In the genomic region with DNA sequence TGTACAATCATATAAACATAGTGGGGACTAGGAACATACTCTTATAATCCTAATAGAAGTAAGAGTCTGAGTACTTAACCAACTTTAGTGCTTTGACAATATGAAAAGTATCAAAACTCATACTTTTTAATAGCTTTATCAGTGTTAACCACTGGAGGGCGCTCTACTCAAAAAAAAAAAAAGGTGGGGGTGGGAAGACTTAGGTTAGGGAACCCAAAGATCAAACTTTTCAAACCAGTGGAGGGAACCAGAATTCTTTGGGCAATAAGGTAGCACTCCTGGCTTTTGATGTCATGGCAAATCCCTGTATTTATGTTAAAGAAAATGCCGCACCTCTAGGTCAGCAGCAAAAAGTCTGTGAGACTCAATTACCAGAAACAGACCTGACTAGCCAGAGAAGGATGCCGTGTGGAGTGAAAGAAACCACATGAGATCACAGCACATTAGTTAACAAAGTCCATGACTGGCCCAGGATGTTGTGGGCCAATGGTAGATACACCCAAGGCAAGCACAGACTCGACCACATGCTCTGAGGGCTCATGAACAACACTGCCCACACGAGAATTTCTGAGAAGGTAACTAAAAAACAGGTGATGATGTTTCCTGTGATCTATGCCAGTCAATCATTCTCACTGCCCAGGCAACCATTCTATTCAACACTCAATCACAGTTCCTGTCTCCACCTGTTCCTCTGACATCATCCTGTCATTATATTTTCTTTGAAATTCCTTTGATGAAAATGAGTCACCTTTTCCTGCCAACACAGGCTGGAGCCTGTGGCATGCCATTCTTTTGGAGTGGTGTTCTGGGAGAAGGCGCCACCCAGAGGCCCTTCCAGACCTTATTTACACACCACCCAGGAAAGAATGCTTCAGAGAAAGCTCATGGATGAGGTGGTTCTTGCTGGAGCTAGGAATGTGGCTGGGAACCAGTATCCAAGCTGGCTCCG, we compare ENCODE assay signal across 7 mouse cellular contexts.
DNase-seq lines count a peak whose midpoint lies in the region; ATAC-seq and TF ChIP-seq lines count a peak whose summit lies in the region.

No protein-coding gene starts in this region.

- ATAC-seq in heart, embryonic 15.5 days (replicated peaks; ENCODE audit: insufficient number of reproducible peaks, insufficient read depth, low FRiP score, low read depth) = no peak
- peak; percentile 21; the same call in 1 of the 2 replicates for ATAC-seq in limb, embryonic 14.5 days (ENCODE audit: low FRiP score, low read depth)
- ATAC-seq in stomach, embryonic 15.5 days (ENCODE audit: insufficient read depth, low FRiP score, low read depth) = peak; percentile 70

- H3K4me1 ChIP-seq in bone marrow, adult 2 months (ENCODE audit: control insufficient read depth, insufficient read depth, low read length) = no peaks in the 10 kb centered on the region
- peaks cover 37% of the 10 kb centered on the region for H3K4me1 ChIP-seq in heart, embryonic 15.5 days (replicated peaks)
- peaks cover 29% of the 10 kb centered on the region for H3K4me1 ChIP-seq in limb, embryonic 14.5 days (ENCODE audit: control insufficient read depth, insufficient read depth, low read length)
- peaks cover 16% of the 10 kb centered on the region for H3K4me1 ChIP-seq in stomach, embryonic 15.5 days

- no peak for TF ChIP-seq POLR2A in bone marrow, adult 2 months (IDR thresholded peaks at IDR 0.05; ENCODE audit: borderline replicate concordance, control insufficient read depth, low read depth, low read length)
- no peak for TF ChIP-seq POLR2A in limb, embryonic 14.5 days (IDR thresholded peaks at IDR 0.05; ENCODE audit: borderline replicate concordance, extremely low read depth, insufficient read depth, insufficient read length)

- H3K9ac ChIP-seq in heart, embryonic 15.5 days = no peak overlapping the region
- no peak overlapping the region for H3K9ac ChIP-seq in limb, embryonic 14.5 days (ENCODE audit: low read depth, low read length, severe bottlenecking)
- H3K9ac ChIP-seq in stomach, embryonic 15.5 days = no peak overlapping the region

- 45% methylated on average over 7 of the region's 7 CpGs for WGBS in bone marrow, adult 2 months
- 25% methylated on average over 7 of the region's 7 CpGs for WGBS in heart, embryonic 15.5 days
- 26% methylated on average over 7 of the region's 7 CpGs for WGBS in limb, embryonic 14.5 days
- 21% methylated on average over 7 of the region's 7 CpGs for WGBS in stomach, embryonic 15.5 days

- no peaks in the 10 kb centered on the region for H3K36me3 ChIP-seq in heart, embryonic 15.5 days
- no peaks in the 10 kb centered on the region for H3K36me3 ChIP-seq in limb, embryonic 14.5 days (ENCODE audit: control insufficient read depth, insufficient read depth, low read length)
- no peaks in the 10 kb centered on the region for H3K36me3 ChIP-seq in stomach, embryonic 15.5 days

- H3K27ac ChIP-seq in bone marrow, adult 2 months (ENCODE audit: control insufficient read depth, insufficient read depth, low read depth, low read length, poor library complexity) = no peak overlapping the region
- peak overlapping the region; percentile 29 for H3K27ac ChIP-seq in heart, embryonic 15.5 days
- H3K27ac ChIP-seq in limb, embryonic 14.5 days (replicated peaks; ENCODE audit: low read depth, low read length) = no peak overlapping the region
- peak overlapping the region; percentile 65; the same call in 1 of the 2 replicates for H3K27ac ChIP-seq in stomach, embryonic 15.5 days

- no peaks in the 10 kb centered on the region for H3K9me3 ChIP-seq in heart, embryonic 15.5 days (replicated peaks)
- no peaks in the 10 kb centered on the region for H3K9me3 ChIP-seq in limb, embryonic 14.5 days (ENCODE audit: control insufficient read depth, low read length)
- no peaks in the 10 kb centered on the region for H3K9me3 ChIP-seq in stomach, embryonic 15.5 days

- no peak overlapping the region for H3K4me3 ChIP-seq in bone marrow, adult 2 months (replicated peaks; ENCODE audit: control insufficient read depth, low read depth, low read length)
- no peak overlapping the region for H3K4me3 ChIP-seq in heart, embryonic 15.5 days
- no peak overlapping the region for H3K4me3 ChIP-seq in limb, embryonic 14.5 days (replicated peaks; ENCODE audit: low read length)
- no peak overlapping the region for H3K4me3 ChIP-seq in stomach, embryonic 15.5 days (replicated peaks)

- peak; percentile 9 for DNase-seq in thymus, postnatal 0 days (ENCODE audit: low spot score)
- no peak for DNase-seq in thymus, adult 18-20 months
- DNase-seq in limb, embryonic 14.5 days (ENCODE audit: low spot score) = peak; percentile 51
- DNase-seq in cerebellum, adult 9-11 months = no peak

- H3K4me2 ChIP-seq in heart, embryonic 15.5 days = no peak overlapping the region
- no peak overlapping the region for H3K4me2 ChIP-seq in limb, embryonic 14.5 days (replicated peaks; ENCODE audit: low read depth, low read length, severe bottlenecking)
- no peak overlapping the region for H3K4me2 ChIP-seq in stomach, embryonic 15.5 days

- 0 out of 2 replicates have a peak, but pooled peaks have one; percentile 10 for TF ChIP-seq CTCF in bone marrow, adult 2 months (IDR thresholded peaks at IDR 0.05; ENCODE audit: control insufficient read depth, insufficient read depth, low read length)

- H3K27me3 ChIP-seq in heart, embryonic 15.5 days = no peaks in the 10 kb centered on the region
- no peaks in the 10 kb centered on the region for H3K27me3 ChIP-seq in limb, embryonic 14.5 days (ENCODE audit: control insufficient read depth, insufficient read depth, low read length)
- H3K27me3 ChIP-seq in stomach, embryonic 15.5 days (replicated peaks) = no peaks in the 10 kb centered on the region

Comparison
In these comparisons a context has a peak if more than half of its experiments do, and no peak if none do; other contexts are left out.
1. DNase-seq: peak in thymus, postnatal 0 days (single experiment) and limb, embryonic 14.5 days (single experiment); none in thymus, adult 18-20 months (0 of 2) and cerebellum, adult 9-11 months (single experiment).
2. H3K27ac ChIP-seq: peak in heart, embryonic 15.5 days (single experiment) and stomach, embryonic 15.5 days (single experiment); none in bone marrow, adult 2 months (single experiment) and limb, embryonic 14.5 days (single experiment).